Mouse (Mus musculus) lung, adult 2 months (tissue): ENCODE data around the gene Ano3. TPM values are rescaled to one million over a fixed set of nuclear protein-coding genes. Genes with fewer than 3 reads are reported as not detected.

Experiments
- DNase-seq: peaks from one replicate; pipeline ENCODE4 v3.0.0; 2022
- H3K4me1 ChIP-seq: fragments of 200-500 bp; 2 replicates; pipeline ENCODE4 v1.6.1; 2011; ENCODE audit warnings: low read length; ENCODE audit not compliant: control insufficient read depth, insufficient read depth
- H3K4me3 ChIP-seq: fragments of 200-500 bp; replicated peaks from 2 replicates; pipeline ENCODE3; 2011; ENCODE audit warnings: low read depth, mild to moderate bottlenecking, control low read depth, low read length; ENCODE audit errors: extremely low read depth
- CTCF ChIP-seq: fragments of 200-500 bp; IDR thresholded peaks from 2 replicates; pipeline ENCODE4 v1.5.1; 2011; ENCODE audit warnings: mild to moderate bottlenecking, low read length, control low read depth; ENCODE audit not compliant: insufficient read depth
- POLR2A ChIP-seq: fragments of 200-500 bp; IDR thresholded peaks from 2 replicates; pipeline ENCODE4 v1.6.1; 2011; ENCODE audit warnings: low read depth, mild to moderate bottlenecking, control low read depth, low read length, borderline replicate concordance; ENCODE audit errors: extremely low read depth
- WGBS: fragments of 180-500 bp; shearing (Covaris S2); methylation state at CpG from one replicate; pipeline ENCODE4 v1.1.7; 2018; 5-methylcytosine and 5-hydroxymethylcytosine counted together
- polyA plus RNA-seq: library from polyadenylated mRNA; depleted of rRNA; stranded (reverse); fragments of >200 nt; gene quantifications from 2 replicates; pipeline ENCODE4 v1.2.3, GENCODE M21; 2012

Ano3 gene
- polyA plus RNA-seq, 1 experiment: 0.02 TPM

GRCm38 (mm10) chr2:110739781-110740180 is 210.9 kb downstream of the Ano3 start:
- Histone ChIP-seq H3K4me3 (no peak overlapping the region), H3K4me1 (no peaks in the 10 kb centered on the region)
- 80% methylated on average over 1 of the region's 1 CpGs for WGBS
- no peak for DNase-seq
- TF ChIP-seq POLR2A: no peak
- no peak for TF ChIP-seq CTCF

DNA sequence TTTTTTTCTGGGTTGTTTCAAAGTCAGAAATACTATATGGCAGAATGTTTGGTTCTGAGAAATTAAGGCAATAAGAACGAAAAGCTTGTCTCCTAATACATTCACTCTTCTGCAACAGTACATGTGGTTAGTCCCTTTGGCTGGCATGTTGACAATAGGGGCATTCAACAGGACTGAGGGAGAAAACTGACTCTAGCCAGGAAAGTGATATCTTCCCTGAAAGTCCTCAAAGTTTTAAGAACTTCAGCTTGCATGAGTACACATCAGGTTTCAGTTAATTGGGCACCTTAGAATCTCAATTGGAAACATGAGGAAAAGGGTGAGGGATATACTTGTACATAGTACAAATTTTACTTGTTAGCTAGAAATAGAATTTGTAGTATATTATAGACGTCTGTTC is 212.7 kb downstream of the Ano3 start:
- Histone ChIP-seq H3K4me3 (no peak overlapping the region), H3K4me1 (no peaks in the 10 kb centered on the region)
- TF ChIP-seq POLR2A (no peak), CTCF (no peak)
- no peak for DNase-seq
- 55% methylated on average over 2 of the region's 2 CpGs for WGBS

- DNase-seq: no peak
- TF ChIP-seq POLR2A (no peak), CTCF (no peak)
- Histone ChIP-seq H3K4me3 (no peak overlapping the region), H3K4me1 (no peaks in the 10 kb centered on the region)
- WGBS: 48% methylated on average over 4 of the region's 4 CpGs
Measured at GRCm38 (mm10) chr2:110737236-110737635, 213.5 kb downstream of the Ano3 start.

DNA sequence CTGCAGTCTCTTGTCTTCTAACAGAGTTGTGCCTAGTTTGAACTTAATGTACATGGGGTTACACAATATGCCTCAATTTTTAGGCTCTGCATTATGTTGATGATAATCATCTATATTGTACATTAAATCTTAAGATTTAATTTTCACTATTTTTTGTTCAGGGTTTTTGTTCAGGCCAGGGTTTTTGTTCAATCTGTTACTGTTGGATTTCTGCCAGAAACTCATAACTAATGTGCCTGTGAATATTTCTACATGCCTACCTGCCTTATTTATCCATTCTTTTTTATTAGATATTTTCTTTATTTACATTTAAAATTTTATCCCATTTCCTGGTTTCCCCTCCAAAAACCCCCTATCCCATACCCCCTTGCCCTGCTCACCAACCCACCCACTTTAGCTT is 224.6 kb downstream of the Ano3 start:
- H3K4me3 ChIP-seq: no peak overlapping the region
- TF ChIP-seq POLR2A: no peak
- no peak for TF ChIP-seq CTCF
- no peaks in the 10 kb centered on the region for H3K4me1 ChIP-seq
- no peak for DNase-seq

- no peak for DNase-seq
- 62% methylated on average over 1 of the region's 1 CpGs for WGBS
- no peak for TF ChIP-seq CTCF
- TF ChIP-seq POLR2A: no peak
- no peak overlapping the region for H3K4me3 ChIP-seq
- no peaks in the 10 kb centered on the region for H3K4me1 ChIP-seq
Measured at GRCm38 (mm10) chr2:110722208-110722607, 228.5 kb downstream of the Ano3 start.

DNA sequence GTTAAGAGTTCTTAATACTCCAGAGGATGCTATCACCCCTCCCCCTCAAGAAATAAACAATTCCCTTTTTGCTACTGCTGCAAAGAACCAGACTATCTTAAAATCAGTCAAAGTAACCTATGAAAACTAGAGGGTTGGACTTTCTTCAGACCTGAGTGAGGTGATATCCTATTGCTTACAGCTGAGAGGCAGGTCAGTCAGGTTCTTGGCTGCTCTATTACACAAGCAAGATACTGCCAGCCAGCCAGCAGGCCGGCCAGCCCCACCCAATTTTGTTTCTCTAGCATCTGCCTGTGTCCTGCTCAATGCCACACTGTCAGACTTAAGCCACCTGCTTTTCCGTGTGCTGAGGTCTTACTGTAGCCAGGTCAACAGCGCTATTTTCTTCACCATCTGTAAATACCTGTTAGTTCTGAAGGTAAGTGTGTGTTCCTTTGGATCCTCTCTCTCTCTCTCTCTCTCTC is 229.4 kb downstream of the Ano3 start, which contains the start of gene Muc15:
Gene Muc15, plus strand, starts transcription at position 51 of the 464 bp plus-strand sequence.
- TF ChIP-seq POLR2A (no peak), CTCF (no peak)
- DNase-seq: no peak
- 49% methylated on average over 3 of the region's 3 CpGs for WGBS
- Histone ChIP-seq H3K4me3 (no peak within 1 kb of the TSS), H3K4me1 (no peaks in the 10 kb centered on the region)

DNA sequence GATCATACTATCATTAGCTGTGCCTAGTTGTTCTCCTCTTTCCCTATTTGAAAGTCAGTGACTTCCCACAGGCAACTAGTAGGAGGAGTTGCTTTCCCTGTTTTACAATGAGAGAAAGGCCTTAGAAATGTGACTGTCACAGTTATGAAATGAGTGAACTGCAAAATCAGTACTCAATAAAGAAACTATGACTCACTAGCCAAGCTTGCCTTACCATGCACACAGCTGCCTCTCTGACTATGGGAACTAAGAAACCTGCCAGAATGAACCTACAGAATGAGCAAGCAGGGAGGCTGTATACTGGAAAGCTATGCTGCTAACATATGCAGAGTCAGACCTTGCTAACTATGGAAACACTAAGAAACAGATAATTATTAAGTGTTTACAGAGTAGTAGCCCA is 231.7 kb downstream of the Ano3 start:
- TF ChIP-seq CTCF: no peak
- H3K4me1 ChIP-seq: no peaks in the 10 kb centered on the region
- no peak for DNase-seq
- H3K4me3 ChIP-seq: no peak overlapping the region

- no peak overlapping the region for H3K4me3 ChIP-seq
- DNase-seq: no peak
- 49% methylated on average over 10 of the region's 10 CpGs for WGBS
- TF ChIP-seq CTCF: no peak
- no peak for TF ChIP-seq POLR2A
- H3K4me1 ChIP-seq: no peaks in the 10 kb centered on the region
Measured at GRCm38 (mm10) chr2:110710055-110710720, 240.5 kb downstream of the Ano3 start.

GRCm38 (mm10) chr2:110709436-110709835 is 241.3 kb downstream of the Ano3 start:
- no peak for DNase-seq
- TF ChIP-seq POLR2A: no peak
- TF ChIP-seq CTCF: no peak
- WGBS: 93% methylated on average over 3 of the region's 3 CpGs
- no peaks in the 10 kb centered on the region for H3K4me1 ChIP-seq
- H3K4me3 ChIP-seq: no peak overlapping the region

DNA sequence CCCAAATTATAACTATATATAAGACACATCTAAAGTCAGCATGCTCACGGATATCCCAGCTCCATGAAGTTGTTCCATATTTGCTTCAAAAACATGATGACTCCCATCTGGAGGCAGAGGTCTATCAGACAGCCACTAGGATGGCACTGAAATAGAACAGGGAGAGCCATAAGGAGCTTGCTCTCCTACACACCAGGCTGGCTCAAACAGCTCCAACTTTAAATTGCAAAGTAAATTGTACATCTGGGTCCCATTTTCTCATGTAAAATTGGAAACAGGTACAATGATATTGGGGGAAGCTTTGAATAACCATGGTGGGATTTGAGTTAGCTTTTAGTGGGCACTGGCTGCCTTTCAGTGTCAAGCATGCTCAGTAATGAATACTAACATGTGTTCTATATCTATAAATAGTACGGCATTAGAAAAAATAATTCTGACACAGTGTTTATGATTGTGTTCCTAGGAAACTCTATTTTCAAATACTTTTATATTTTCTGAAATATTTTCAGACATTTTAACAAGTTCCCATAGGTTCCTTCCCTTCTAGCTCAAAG is 279.6 kb downstream of the Ano3 start:
- WGBS: 78% methylated on average over 2 of the region's 2 CpGs
- no peak for TF ChIP-seq POLR2A
- no peak for TF ChIP-seq CTCF
- Histone ChIP-seq H3K4me1 (no peaks in the 10 kb centered on the region), H3K4me3 (no peak overlapping the region)
- DNase-seq: no peak
